Mouse (Mus musculus) R1 (cell line): ENCODE measurements around the gene Carhsp1.

Experiments
- DNase-seq: peaks from one replicate; pipeline ENCODE4 v3.0.0-alpha.2; 2018; ENCODE audit warnings: low read depth, low spot score

Gene Carhsp1

GRCm38 (mm10) chr16:8639466-8640191 is 32.3 kb downstream of the Carhsp1 start:
- no peak for DNase-seq

GRCm38 (mm10) chr16:8638131-8638530 is 33.8 kb downstream of the Carhsp1 start:
- DNase-seq, result no peak

DNA sequence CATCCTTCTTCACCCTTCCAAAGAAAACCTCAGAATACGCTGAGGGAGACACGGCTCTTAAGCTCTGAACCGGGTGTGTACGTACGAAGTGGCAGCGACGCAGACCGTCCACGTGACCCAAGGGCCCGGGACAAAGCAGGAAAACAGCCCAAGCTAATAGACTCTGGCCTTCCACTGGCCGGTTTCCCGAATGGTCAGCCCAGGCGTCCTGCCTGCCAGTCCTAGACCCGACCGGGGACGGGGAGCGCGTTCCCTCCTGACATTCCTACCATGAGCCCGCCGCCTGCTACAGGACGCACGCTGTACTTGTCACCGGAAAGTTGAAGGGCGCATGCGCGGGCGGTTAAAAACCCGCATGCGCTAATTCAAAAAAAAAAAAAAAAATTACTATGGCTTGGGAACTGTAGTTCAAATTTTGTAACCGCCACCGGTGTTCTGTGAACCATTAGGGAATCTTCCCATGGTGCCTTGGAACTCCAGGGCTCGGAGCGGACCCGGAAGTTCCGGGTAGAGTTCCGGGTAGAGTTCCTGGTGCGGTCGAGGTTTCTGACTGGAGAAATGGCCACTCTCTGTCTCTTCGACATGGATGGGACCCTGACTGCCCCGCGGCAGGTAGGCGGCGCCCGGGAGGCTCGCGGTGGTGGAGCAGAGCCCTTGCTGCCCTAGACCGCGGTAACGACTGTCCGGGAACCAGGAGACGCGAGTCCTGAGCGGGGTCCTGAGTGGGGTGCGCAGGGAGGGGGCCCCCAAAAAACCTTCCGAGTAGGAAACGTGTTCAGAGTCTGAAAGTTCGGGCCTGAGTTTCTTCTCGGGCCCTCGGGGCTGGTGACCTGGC is 34.5 kb downstream of the Carhsp1 start, which contains the start of the genes Pmm2 and Tmem186:
Pmm2 (plus strand) TSS at position 458 of the 835 bp plus-strand sequence.
Tmem186 (minus strand) TSS at position 496 of the 835 bp plus-strand sequence.
- DNase-seq, result peak; percentile 96

GRCm38 (mm10) chr16:8636867-8637216 is 35.1 kb downstream of the Carhsp1 start:
- no peak for DNase-seq

GRCm38 (mm10) chr16:8631428-8631827 is 40.5 kb downstream of the Carhsp1 start:
- DNase-seq, result no peak

DNA sequence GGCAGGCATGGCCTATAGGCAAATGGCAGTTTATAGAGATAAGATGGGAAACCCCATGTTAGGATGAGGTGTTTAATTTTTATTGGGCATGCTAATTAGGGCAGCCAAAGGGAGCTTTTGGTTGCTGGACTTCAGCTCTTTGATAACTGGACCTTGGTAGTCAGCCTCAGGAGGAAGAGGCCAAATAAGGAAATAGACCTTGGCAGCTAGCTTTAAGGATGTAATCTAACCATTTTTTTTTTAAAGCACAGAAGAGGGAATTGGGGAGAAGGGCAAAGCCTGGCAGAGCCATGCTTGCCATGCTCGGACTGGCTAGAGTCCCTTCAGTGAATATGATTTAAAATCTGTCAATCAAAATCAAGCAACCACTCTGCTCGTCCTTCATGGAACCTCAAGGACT is 41.5 kb downstream of the Carhsp1 start:
- DNase-seq, result no peak

- DNase-seq, result no peak
Measured at GRCm38 (mm10) chr16:8620315-8621115, 51.4 kb downstream of the Carhsp1 start.

DNA sequence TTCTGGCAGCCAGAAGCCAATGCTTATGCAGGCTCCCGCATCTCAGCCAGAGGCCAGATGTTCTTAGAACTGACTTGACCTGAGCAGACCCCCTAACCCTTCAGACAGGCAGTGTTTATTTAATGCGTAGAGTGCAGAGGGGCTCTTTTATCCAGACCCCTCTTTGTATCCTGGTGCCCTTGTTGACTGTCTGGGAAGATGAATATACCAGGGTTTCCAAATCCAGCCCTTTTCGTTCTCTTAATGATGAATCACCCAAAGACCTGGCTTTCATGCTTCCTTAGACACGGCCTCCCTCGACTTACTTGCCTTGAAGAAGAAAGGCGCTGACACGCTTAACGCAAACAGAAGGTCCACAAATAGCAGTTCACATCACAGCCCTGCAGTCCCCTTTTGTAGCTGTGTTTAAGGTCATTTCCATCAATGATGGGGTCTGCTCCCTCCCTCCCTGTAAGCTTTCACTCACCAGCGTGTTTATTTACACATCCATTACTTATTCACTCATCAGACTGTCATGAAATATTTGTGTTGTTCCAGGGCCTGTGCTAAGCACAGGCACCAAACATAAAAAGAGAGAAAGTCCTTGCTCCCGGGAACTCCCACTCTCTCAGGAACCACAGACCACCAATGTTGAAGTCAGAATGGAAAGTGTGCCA is 52.2 kb downstream of the Carhsp1 start:
- DNase-seq, result no peak

DNA sequence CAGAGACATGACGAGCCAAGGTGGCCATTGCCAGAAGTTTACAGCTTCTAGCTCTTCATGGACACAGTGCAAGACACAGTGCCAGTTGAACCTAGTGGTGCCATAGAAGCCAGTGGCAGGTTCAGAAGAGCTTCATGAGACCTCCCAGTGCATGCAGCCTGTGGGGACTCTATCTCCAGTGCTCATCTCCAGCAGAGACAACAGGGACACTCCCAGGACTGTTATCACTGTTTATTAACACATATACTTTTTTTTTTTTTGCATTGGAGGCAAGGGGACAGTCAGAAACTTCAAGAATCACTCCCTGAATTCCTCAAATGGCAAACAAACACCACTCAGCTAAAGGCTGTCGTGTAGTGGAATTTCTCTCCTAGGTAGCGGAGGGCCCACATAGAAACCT is 58.5 kb downstream of the Carhsp1 start:
- DNase-seq, result no peak

DNA sequence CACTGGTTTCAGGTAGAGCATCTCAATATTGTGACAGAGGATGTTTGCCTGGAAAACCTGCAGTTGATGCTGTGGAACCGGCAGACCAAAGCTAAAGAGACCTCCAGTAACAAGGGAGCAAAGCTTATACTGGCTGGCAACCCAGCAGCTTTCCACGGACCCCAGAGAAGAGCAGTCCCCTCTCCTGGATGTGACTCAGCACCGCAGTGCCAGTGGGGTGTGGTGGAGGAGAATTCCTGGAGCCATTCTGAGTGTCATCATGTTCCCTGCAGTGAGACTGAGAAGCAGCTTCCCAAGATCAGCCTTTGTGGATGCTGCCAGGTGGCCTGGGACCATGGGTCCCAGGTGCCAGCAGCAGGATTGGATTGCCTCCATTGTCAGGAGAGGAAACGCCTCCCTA is 58.9 kb downstream of the Carhsp1 start:
- DNase-seq, result no peak

- no peak for DNase-seq
Measured at GRCm38 (mm10) chr16:8612214-8613005, 59.5 kb downstream of the Carhsp1 start.

DNA sequence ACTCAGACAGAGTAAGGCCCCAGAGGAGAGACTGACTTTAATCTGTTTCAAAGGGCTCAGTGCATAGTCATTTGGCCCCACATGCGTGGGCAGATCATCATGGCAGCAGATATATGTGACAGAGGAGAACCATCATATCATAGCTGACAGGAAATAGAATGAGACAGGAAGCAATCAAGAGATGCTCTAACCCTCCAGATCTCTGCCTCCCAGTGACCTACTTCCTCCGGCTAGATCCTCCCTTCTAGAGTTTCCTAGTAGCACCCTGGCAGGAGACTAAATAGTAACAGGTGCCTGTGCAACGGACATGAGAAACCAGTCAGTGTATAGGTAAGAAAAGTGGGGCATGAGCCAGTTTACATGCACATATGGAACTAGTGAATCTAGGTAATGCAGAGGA is 61.6 kb downstream of the Carhsp1 start:
- DNase-seq, result no peak
